Mouse (Mus musculus): ENCODE measurements around the gene 1600002K03Rik.
"Not testable (repeated sequence)": the region's sequence is repeated elsewhere in the genome, so short reads cannot be mapped to it uniquely, and the experiment has no call there.

Gene 1600002K03Rik

GRCm38 (mm10) chr10:80189999-80190398 lies 17.3 kb downstream of the 1600002K03Rik start:
- DNase-seq, result no peak

GRCm38 (mm10) chr10:80190491-80191051 lies 17.8 kb downstream of the 1600002K03Rik start:
- no peak for DNase-seq

GRCm38 (mm10) chr10:80193976-80194375 lies 21.2 kb downstream of the 1600002K03Rik start:
- no peak for DNase-seq

GRCm38 (mm10) chr10:80194441-80194840 lies 21.7 kb downstream of the 1600002K03Rik start:
- no peak for DNase-seq

GRCm38 (mm10) chr10:80196167-80196566 lies 23.4 kb downstream of the 1600002K03Rik start:
- DNase-seq, result no peak

- DNase-seq, result no peak
These were observed 24.2 kb downstream of the 1600002K03Rik start for GRCm38 (mm10) chr10:80196778-80197581.

GRCm38 (mm10) chr10:80199440-80200008 lies 26.8 kb downstream of the 1600002K03Rik start:
- DNase-seq, result peak; percentile 83 to 88

GRCm38 (mm10) chr10:80200485-80200884 lies 27.7 kb downstream of the 1600002K03Rik start:
- no peak for DNase-seq

GRCm38 (mm10) chr10:80204055-80204454 lies 31.3 kb downstream of the 1600002K03Rik start:
- DNase-seq, result no peak

- DNase-seq, result no peak
These were observed 34.5 kb downstream of the 1600002K03Rik start for GRCm38 (mm10) chr10:80207201-80207600.

GRCm38 (mm10) chr10:80207676-80208075 lies 34.9 kb downstream of the 1600002K03Rik start:
- DNase-seq, result no peak

- no peak for DNase-seq
These were observed 35.5 kb downstream of the 1600002K03Rik start for GRCm38 (mm10) chr10:80208248-80208647.

GRCm38 (mm10) chr10:80208841-80209371 lies 36.2 kb downstream of the 1600002K03Rik start:
- DNase-seq, result no peak

GRCm38 (mm10) chr10:80211547-80212103 lies 38.9 kb downstream of the 1600002K03Rik start:
- DNase-seq, result not testable (repeated sequence)

GRCm38 (mm10) chr10:80215048-80215772 lies 42.5 kb downstream of the 1600002K03Rik start:
- no peak for DNase-seq

- DNase-seq, result no peak
These were observed 47.9 kb downstream of the 1600002K03Rik start for GRCm38 (mm10) chr10:80220676-80221075.

GRCm38 (mm10) chr10:80223137-80223536 lies 50.4 kb downstream of the 1600002K03Rik start:
- DNase-seq, result not testable (repeated sequence)
